Mouse (Mus musculus) kidney, adult 2 months (tissue): ENCODE results near the gene Hdc.

Experiments
- CTCF ChIP-seq: fragments of 200-500 bp; conservative IDR thresholded peaks from 2 replicates; pipeline ENCODE4 v1.5.1; 2011; ENCODE audit warnings: low read depth, mild to moderate bottlenecking, control low read depth, low read length, moderate library complexity, mixed read lengths; ENCODE audit not compliant: insufficient read depth, insufficient read length
- POLR2A ChIP-seq: fragments of 200-500 bp; IDR thresholded peaks from one replicate; pipeline ENCODE4 v1.6.1; 2011; ENCODE audit warnings: low read depth, low read length, control low read depth

DNA sequence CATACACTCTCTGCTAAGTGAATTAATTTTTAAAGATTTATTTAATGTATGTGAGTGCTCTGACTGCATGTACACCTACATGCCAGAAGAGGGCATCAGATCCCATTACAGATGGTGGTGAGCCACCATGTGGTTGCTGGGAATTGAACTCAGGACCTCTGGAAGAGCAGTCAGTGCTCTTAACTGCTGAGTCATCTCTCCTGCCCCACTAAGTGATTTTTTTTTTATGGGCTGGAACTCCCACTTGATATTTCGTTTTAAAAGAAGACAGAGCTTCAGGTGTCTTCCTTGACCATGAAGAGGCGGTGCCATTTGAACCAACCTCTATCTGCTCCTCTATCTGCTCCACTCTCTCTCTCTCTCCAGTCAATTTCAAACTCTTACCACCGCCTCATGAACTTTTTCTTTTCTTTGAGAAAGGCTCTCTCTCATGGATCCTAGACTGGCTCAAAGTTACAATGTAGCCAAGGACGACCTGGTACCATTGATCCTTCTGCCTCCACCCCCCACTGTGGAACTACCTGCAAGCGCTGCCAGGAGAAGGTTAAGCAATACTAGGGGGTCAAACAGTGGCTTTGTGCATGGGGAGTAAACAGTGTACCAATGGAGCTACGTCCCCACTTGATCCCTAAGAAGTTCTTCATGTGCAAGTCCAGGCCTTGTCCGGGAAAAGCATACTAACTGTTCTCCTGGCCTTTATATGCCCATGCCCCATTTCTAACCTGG lies 22.6 kb downstream of the Hdc start:
- TF ChIP-seq POLR2A (no peak), CTCF (0 out of 2 replicates have a peak, but pooled peaks have one; percentile 3)
